Mouse (Mus musculus) gastrocnemius, postnatal 10 days (tissue): ENCODE measurements at regions not wholly inside any gene's neighbourhood (a gene's known extent, or its start where the extent isn't known, plus 50 kb on each side); places are given as distances from the start of the nearest gene placed in this dataset.

Experiments
- DNase-seq: peaks from one replicate; pipeline ENCODE4 v3.0.0; 2021; ENCODE audit warnings: mixed read lengths

- no peak for DNase-seq
Observed at GRCm38 (mm10) chr8:26886783-26887486, 90.2 kb upstream of the Zfp703 start.

DNA sequence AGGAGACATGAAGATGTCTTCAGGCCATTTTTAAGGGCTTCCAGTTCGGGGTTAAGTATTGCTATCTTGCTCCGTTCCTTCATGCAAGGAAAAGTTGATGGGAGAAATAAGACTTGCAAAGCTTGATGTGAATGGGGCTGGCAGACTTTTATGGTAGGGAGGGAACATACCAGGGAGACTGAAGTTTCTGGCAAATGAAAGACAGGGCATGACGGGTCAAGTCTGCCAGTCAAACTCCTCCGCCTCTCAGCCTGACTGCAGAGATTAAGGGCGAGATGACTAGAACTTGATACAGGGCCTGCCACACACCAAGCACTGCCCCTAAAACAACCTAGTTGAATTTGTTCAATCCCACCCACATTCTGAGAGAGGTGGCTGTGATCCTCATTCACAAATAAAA is 89.6 kb upstream of the Zfp703 start:
- DNase-seq: no peak

GRCm38 (mm10) chr8:26888050-26888449 is 89.1 kb upstream of the Zfp703 start:
- DNase-seq: no peak

- peak; percentile 74 for DNase-seq
Observed at GRCm38 (mm10) chr8:26891881-26892280, 85.2 kb upstream of the Zfp703 start.

- DNase-seq: no peak
Observed at GRCm38 (mm10) chr8:26892380-26892779, 84.7 kb upstream of the Zfp703 start.

DNA sequence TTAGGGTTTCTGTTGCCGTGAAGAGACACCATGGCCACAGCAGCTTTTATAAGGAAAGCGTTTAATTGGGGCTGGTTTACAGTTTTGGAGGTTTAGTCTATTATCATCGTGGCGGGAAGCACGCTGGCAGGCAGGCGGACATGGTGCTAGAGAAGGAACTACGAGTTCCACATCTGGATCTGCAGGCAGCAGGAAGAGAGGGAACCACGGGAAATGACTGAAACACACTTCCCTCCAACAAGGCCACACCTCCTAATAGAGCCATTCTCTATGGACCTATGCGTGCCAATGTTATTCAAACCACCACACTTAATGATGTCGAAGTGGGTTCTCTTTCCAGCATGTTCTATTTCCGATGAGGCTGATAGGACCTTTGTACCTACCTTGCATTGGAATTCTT is 81.3 kb upstream of the Zfp703 start:
- no peak for DNase-seq

DNA sequence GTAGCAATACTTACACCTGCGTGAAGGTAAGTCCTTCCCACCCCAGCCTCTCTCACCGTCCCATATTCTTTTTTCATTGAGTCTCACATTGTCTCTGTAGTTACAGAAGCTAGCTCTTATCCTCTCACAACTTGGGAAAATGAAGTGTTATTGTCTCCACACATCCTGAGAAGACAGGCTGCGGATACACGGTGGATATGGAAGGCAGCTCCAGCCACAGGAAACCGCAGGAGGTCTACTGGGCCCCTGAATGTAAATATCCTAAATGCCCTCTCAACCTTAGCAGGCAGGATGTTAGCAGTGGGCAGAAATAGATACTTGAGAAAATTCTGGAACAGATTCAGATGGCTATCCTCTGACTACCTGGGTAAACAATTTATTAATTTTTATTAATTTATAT is 73.8 kb upstream of the Zfp703 start:
- DNase-seq: no peak

GRCm38 (mm10) chr8:26906257-26906656 is 70.9 kb upstream of the Zfp703 start:
- no peak for DNase-seq

GRCm38 (mm10) chr8:26907347-26908170 is 69.6 kb upstream of the Zfp703 start:
- no peak for DNase-seq

GRCm38 (mm10) chr8:26910186-26910585 is 66.9 kb upstream of the Zfp703 start:
- DNase-seq: no peak

DNA sequence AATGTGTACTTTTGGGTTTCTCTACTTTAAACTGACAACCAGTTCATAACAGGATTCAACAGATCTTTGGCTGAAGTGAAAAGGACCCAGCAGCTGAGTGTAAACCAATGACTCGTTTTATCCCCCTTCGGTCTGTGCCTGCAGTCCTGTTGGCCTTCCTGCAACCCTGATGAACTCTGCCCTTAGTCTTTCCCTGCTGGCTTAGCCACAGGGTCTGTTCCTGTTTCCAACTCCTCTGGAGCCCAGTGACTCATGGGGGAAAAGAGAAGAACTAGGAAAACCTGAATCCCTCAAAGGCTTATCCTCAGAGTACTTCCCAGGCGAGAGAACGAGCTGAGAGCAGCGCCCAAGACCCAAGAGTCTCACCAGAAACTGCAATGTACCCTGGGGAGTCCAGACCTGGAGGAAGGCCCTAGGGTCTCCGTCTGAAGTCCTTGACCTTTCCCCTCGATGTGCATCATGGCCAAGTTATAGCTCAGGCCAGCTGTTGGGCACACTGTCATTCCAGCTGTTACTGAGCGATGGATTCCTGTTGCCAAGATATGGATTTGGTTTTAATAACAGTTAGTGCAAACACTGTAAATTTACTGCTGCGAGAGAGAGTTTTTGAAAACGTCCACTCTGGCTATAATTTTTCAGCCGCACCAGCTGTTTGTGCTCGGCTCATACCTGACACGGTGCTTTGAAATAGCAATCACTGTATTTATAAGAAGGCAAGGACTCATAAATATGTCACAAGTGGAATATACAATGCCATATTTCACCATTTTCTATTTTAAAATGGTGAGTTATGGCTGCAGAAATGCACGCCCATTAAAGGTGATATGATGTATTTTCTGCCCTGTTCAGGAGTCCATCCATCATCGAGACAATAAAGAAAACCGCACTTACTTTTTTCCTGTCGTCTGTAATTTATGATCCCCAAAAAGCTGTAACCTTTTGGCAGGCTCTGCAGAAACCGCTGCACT is 63.3 kb upstream of the Zfp703 start:
- DNase-seq: no peak

- no peak for DNase-seq
Observed at GRCm38 (mm10) chr8:26915731-26916130, 61.4 kb upstream of the Zfp703 start.

DNA sequence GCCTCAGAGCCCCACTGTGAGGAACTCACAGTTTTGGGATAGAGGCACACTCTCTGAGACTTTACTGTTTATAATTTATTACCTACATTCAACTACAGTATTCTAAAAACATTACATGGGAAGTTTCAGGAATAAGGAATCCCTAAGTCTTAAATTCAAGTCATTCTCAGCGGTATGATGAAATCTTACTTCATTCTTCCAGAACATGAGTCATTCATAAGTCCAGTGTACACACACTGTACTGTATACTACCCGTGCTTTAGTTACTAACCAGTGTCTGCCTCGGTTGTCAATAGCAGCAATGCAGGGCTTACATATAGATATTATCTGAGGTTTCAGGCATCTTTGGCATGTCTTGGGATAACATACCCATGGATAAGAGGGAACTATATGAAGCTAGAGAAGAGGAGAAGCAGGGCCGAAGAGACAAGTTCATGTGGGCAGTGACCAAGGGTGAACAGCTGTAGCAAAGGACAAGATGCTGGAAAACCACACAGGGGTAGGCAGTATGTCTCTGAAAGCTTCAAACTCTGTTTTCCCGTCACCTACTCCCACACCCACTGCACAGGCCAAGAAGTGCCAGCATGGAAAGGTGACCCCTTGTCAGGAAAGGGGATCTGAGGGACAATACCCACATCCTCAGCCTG is 55.5 kb upstream of the Zfp703 start:
- DNase-seq: no peak

- DNase-seq: no peak
Observed at GRCm38 (mm10) chr8:26922178-26922540, 55.0 kb upstream of the Zfp703 start.

- DNase-seq: no peak
Observed at GRCm38 (mm10) chr8:26923166-26923565, 54.0 kb upstream of the Zfp703 start.
